Mouse (Mus musculus) embryonic fibroblast, embryonic 13.5 days (primary cell): ENCODE results near the gene Nacc2.

Experiments
- CTCF ChIP-seq: IDR thresholded peaks from 2 replicates; pipeline ENCODE4 v1.5.1; 2011; ENCODE audit warnings: mild to moderate bottlenecking, control low read depth, low read length, moderate library complexity, borderline replicate concordance; ENCODE audit not compliant: insufficient read depth
- POLR2A ChIP-seq: IDR thresholded peaks from 2 replicates; pipeline ENCODE4 v1.6.1; 2011; ENCODE audit warnings: low read depth, mild to moderate bottlenecking, control low read depth, low read length, moderate library complexity

DNA sequence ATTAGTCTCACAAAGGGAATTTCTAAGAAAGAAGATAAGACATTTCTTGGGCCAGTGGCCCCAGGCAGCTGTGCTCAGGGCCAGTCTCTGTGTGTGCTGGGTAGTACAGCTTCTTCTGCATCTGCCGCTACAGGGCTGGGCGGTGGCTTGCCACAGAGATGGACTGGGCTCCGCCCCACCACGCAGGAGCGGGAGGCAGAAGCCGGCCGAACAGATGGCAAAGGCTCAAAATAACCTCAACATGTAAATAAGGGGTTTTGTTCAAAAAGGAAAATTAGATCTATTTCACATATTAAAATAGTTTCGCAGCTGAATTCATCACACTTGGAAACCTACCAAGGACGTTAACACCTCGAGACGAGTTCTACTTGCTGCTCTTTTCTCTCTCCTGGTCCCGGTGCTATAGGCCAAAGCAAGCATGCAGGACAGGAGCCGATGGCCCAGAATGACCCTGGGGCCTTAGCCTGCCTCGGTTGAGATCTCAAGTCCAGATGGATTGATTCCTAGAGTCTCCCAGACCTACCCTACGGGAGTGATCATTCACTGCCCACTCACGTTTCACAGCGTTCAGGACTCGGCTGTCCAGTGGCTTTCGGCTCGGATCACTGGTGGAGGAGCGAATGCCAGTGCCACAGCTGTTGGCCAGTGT lies 61.9 kb downstream of the Nacc2 start:
- no peak for TF ChIP-seq POLR2A
- TF ChIP-seq CTCF: no peak
